Mouse (Mus musculus) spleen, adult 2 months (tissue): ENCODE data around the gene Il23a. TPM values are rescaled to one million over a fixed set of nuclear protein-coding genes. Genes with fewer than 3 reads are reported as not detected.

Experiments used
- DNase-seq, 2 experiments: peaks; one replicate each; pipeline versions ENCODE4 v3.0.0 to v3.0.0-alpha.2; 2012 to 2021; ENCODE audit warnings: low spot score in 2 of 2, low read depth in 1 of 2
- H3K27ac ChIP-seq: fragments of 200-500 bp; 2 replicates; pipeline ENCODE4 v1.5.1; 2012; ENCODE audit warnings: low read length, inconsistent platforms; ENCODE audit not compliant: insufficient read depth
- H3K27me3 ChIP-seq: fragments of 200-500 bp; 2 replicates; pipeline ENCODE4 v1.6.1; 2012; ENCODE audit warnings: mild to moderate bottlenecking, moderate library complexity, low read length, inconsistent platforms; ENCODE audit not compliant: control insufficient read depth, insufficient read depth
- H3K36me3 ChIP-seq: fragments of 200-500 bp; 2 replicates; pipeline ENCODE4 v1.6.1; 2012; ENCODE audit warnings: mild to moderate bottlenecking, low read length, inconsistent platforms; ENCODE audit not compliant: control insufficient read depth, insufficient read depth
- H3K4me1 ChIP-seq: fragments of 200-500 bp; 2 replicates; pipeline ENCODE4 v1.6.1; 2011; ENCODE audit warnings: inconsistent platforms; ENCODE audit not compliant: control insufficient read depth, insufficient read depth, insufficient read length
- H3K4me3 ChIP-seq: fragments of 200-500 bp; 2 replicates; pipeline ENCODE4 v1.5.1; 2011; ENCODE audit warnings: mild to moderate bottlenecking, inconsistent platforms; ENCODE audit not compliant: insufficient read depth, insufficient read length; ENCODE audit errors: extremely low read depth
- CTCF ChIP-seq: fragments of 200-500 bp; IDR thresholded peaks from 2 replicates; pipeline ENCODE4 v1.5.1; 2011; ENCODE audit warnings: mild to moderate bottlenecking, inconsistent platforms; ENCODE audit not compliant: insufficient read depth, insufficient read length, insufficient replicate concordance; ENCODE audit errors: extremely low read depth
- POLR2A ChIP-seq: fragments of 200-500 bp; IDR thresholded peaks from 2 replicates; pipeline ENCODE4 v1.6.1; 2011; ENCODE audit warnings: low read depth, low read length, inconsistent platforms
- WGBS: fragments of 180-500 bp; shearing (Covaris S2); methylation state at CpG from one replicate; pipeline ENCODE4 v1.1.7; 2018; 5-methylcytosine and 5-hydroxymethylcytosine counted together
- polyA plus RNA-seq: library from polyadenylated mRNA; depleted of rRNA; stranded (reverse); fragments of >200 nt; gene quantifications from 2 replicates; pipeline ENCODE4 v1.2.3, GENCODE M21; 2012

Il23a gene
- polyA plus RNA-seq, 1 experiment: not detected

- Histone ChIP-seq H3K27ac (no peak overlapping the region), H3K36me3 (peaks cover 6% of the 10 kb centered on the region), H3K4me3 (no peak overlapping the region), H3K27me3 (no peaks in the 10 kb centered on the region), H3K4me1 (no peaks in the 10 kb centered on the region; the same call in 1 of the 2 replicates)
- no peak for TF ChIP-seq CTCF
- no peak for TF ChIP-seq POLR2A
- 70% methylated on average over 2 of the region's 2 CpGs for WGBS
- DNase-seq: no peak
Observed at GRCm38 (mm10) chr10:128271883-128272282, 26.7 kb downstream of the Il23a start.

DNA sequence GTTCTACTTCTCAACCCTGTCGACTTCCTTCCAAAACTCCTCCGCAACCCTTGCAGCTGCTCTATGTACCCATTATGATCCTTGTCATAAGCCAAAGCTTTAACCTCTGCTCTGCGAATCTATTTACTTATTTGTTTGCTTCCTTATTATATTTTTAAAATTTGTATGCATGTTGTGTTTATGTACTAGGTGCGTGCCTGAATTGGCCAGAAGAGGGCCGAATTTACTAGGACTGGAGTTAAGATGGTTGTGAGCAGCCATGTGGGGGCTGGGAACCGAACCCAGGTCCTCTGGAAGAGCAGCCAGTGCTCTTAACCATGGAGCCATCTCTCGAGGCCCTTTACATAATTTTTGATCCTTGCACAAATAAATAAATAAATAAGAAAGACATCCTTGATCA, 27.7 kb downstream of the Il23a start:
- DNase-seq: no peak
- TF ChIP-seq CTCF (no peak), POLR2A (no peak)
- WGBS: 38% methylated on average over 7 of the region's 7 CpGs

GRCm38 (mm10) chr10:128270287-128270841, 28.2 kb downstream of the Il23a start, which contains the start of gene Stat2:
Stat2 (plus strand) TSS chr10:128270559.
- DNase-seq: peak; percentile 89 to 95
- WGBS: 0% methylated on average over 43 of the region's 43 CpGs
- Histone ChIP-seq H3K27me3 (no peaks in the 10 kb centered on the region), H3K4me1 (no peaks in the 10 kb centered on the region; the same call in 1 of the 2 replicates), H3K36me3 (no peaks in the 10 kb centered on the region), H3K27ac (peak within 1 kb of the TSS; percentile 64), H3K4me3 (peak within 1 kb of the TSS; percentile 77)
- TF ChIP-seq CTCF (no peak), POLR2A (peak; percentile 73)

More for the DNA sequence above, 27.7 kb downstream of the Il23a start:
- Histone ChIP-seq H3K27me3 (no peaks in the 10 kb centered on the region), H3K4me3 (peak overlapping the region; percentile 77), H3K4me1 (no peaks in the 10 kb centered on the region; the same call in 1 of the 2 replicates), H3K27ac (peak overlapping the region; percentile 64), H3K36me3 (no peaks in the 10 kb centered on the region)

DNA sequence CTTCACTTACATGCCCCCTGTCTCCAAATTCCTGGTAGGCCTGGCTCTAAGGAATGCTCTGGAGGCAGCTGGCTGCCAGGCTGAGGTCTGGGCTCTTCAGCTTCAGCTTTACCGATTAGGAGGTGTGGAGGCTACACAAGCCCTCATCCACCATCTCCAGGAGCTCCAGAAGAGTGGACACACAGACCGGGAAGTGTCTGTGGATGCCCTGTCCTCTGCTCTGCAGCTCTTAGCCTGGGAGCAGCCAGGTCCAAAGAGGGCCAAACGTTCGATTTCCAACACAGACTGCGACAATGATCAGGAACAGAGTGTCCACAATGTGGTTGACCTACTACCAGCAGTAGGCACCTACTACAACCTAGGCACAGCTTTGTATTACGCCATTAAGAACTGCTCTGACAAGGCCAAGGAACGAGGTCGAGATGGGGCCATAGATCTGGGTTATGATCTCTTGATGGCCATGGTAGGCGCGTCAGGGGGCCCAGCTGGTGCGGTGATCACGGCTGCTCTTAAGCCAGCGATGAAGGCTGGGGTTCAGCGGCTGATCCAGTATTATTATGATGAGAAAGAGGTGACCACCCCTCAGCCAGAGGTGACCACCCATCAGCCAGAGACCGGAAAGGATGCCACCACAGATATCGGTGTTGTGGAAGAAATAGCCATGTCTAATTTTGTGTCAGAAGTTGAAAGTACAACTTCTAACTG, 29.2 kb downstream of the Il23a start:
- Histone ChIP-seq H3K4me3 (no peak overlapping the region), H3K27ac (peak overlapping the region; percentile 62), H3K27me3 (no peaks in the 10 kb centered on the region), H3K4me1 (no peaks in the 10 kb centered on the region; the same call in none of the 2 replicates), H3K36me3 (no peaks in the 10 kb centered on the region)
- no peak for TF ChIP-seq POLR2A
- no peak for TF ChIP-seq CTCF
- no peak for DNase-seq
- WGBS: 93% methylated on average over 16 of the region's 16 CpGs

DNA sequence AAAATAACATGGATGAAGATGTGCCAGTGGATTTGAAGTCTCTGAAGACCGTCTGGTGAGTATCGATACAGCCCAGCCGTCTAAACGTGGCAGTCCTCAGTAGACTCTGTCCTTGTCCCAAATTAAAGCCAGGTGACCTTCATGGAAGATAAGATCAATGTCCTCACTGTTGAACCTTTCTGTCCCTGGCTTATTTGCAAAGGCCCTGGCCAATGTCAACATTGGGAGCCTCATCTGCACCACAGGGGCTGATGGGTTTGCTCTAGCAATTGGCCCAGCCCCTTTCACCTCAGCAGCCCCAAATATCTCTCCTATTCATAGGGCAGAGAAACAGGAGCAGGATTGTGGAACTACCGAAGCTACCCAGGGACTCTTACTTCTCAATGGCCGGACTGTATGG, 30.2 kb downstream of the Il23a start, which contains the start of gene Apof:
TSS of gene Apof (plus strand) at position 301 of the 400 bp plus-strand sequence.
- H3K27me3 ChIP-seq: no peaks in the 10 kb centered on the region
- WGBS: 95% methylated on average over 6 of the region's 6 CpGs
- TF ChIP-seq POLR2A (no peak), CTCF (no peak)
- DNase-seq: no peak
- H3K4me3 ChIP-seq: no peak within 1 kb of the TSS
- H3K36me3 ChIP-seq: no peaks in the 10 kb centered on the region
- H3K27ac ChIP-seq: no peak within 1 kb of the TSS; the same call in 1 of the 2 replicates
- peaks cover 3% of the 10 kb centered on the region for H3K4me1 ChIP-seq

DNA sequence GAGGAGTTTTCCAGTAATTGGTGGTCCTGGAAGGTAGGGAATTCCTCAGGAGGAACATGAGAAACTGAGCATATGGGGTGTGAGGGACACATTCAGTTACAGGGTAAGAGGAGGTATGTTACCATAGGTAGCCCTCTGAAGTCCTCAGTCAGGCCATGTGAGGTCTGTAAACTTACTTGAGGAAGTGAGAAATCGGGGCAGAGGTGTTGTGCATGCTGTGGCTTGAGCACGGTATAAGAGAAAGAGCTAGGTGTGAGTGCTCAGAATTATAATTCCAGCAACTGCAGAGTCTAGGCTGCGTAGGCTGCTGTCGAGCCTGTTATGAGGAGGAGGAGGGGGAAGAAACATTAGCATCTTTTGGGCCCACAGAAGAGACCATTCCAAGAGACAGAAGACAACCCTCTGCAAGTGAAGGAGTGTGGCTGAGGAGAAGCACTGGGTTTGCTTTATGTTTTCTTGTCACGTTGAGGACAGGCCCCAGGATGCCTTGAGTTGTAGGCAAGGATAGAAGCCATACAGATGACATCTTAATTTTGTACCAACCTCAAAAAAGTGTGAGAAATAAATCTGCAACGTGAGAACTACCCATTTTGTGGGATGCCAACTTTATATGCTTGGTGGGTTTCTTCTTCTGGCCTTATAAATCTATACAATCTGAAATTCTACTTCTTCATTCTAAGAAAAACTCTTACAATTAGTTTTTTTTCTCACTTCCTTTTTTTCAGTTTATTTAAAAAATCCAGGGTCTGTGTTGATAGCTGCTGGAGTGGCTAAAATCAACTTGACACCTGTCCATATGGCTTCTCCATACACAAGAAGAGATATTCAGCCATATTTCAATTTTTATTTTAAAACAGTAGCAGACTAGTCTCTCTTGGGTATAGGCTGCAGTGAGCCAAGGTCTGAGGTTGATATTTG, 34.9 kb downstream of the Il23a start:
- TF ChIP-seq POLR2A: no peak; the same call in 1 of the 2 replicates
- no peak for TF ChIP-seq CTCF
- no peaks in the 10 kb centered on the region for H3K27me3 ChIP-seq
- peak overlapping the region; percentile 85 for H3K27ac ChIP-seq
- H3K4me1 ChIP-seq: peaks cover 21% of the 10 kb centered on the region
- no peak overlapping the region for H3K4me3 ChIP-seq
- H3K36me3 ChIP-seq: no peaks in the 10 kb centered on the region
- 30% methylated on average over 6 of the region's 6 CpGs for WGBS
- DNase-seq: peak in 1 of 2 experiments; percentile 36
